Mouse (Mus musculus) urinary bladder, postnatal 14 days (tissue): Measurements from ENCODE around the gene Peak1.
A peak's percentile ranks its signal among the peaks of the same experiment; 100 is the strongest.

ENCODE experiments used
- DNase-seq: peaks from one replicate; pipeline ENCODE4 v3.0.0; 2021; ENCODE audit warnings: low spot score

The Peak1 gene

DNA sequence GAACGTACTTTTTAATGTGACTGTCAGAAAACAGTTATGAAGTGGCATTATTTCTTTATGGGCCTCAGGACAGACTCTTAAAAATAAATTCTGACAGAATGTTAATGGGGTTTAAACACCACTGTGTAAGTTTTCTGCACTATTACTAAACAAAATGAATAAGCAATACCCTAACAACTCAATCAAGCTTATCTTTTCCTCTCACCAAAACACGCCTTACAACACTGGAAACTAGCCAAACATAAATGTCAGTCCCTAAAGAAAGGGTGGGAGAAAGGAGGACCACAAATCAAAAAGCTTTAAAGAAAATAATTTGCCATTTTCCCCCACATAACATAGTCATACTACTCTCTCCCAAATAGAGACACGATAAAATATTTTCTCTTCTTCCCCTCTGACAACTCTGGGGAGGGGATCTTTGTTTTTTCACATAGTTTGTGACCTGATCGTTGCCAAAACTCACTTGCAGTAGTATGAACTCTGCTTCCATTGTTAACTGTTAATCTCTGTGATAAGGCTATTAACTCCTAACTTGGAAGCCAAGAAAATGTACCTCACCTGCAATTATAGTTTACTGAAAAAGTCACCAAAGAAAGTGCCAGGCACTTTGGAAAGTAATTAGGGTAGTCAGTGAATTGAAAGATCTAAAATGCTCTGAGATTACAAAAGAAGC lies 1.8 kb downstream of the Peak1 start:
- DNase-seq = no peak

DNA sequence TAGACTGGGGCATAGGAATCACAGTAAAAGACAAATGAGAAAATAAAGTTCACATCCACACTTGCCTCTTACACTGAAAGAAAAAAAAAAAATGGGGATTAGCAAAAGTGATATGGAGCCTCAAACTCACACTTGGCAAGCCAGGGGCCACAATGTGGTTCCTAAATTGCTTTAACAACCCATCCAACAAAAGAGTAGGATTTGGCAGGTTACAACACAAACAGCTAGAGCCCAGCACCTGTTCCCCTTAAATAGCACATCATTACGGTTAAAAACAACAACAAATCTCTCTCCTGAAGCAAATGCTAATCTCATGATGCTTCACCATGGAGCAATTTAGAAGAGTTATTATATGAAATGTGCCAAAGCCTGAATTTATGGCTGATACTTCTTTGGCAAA lies 2.5 kb downstream of the Peak1 start:
- no peak for DNase-seq

DNA sequence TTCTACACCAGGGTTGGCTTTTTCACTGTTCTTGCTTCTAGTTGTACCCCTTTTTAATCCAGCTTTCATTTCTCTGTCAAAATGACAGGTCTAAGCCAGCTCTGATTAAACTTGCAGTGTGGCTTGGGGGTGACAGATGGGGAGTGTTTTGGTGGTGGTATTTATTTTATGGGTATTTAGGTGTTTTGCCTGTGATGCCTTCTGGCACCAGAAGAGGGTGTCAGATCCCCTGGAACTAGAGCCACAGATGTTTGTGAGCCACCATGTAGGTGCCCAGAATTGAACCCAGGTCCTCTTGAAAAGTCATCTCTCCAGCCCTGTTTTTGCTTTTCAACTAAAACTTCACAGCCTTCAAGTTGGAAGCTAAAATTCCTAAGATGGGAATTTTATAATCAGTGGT lies 3.5 kb downstream of the Peak1 start:
- no peak for DNase-seq

DNA sequence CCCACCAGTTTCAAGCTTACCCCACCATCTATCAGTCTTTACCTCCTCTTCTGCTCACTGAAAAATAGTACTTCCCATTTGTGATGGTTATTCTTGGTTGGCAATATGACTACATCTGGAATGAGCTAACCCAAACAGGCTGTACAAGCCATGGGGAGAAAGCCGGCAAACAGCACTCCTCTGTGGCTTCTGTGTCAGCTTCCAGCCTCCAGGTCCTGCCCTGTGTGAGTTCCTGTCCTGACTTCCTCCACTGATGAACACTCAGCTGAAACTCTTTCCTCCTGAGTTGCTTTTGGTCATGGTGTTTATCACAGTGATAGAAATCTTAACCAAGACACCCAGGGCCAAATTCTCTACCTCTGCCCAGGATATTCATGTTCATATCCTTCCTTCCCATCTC lies 5.2 kb downstream of the Peak1 start:
- no peak for DNase-seq

DNA sequence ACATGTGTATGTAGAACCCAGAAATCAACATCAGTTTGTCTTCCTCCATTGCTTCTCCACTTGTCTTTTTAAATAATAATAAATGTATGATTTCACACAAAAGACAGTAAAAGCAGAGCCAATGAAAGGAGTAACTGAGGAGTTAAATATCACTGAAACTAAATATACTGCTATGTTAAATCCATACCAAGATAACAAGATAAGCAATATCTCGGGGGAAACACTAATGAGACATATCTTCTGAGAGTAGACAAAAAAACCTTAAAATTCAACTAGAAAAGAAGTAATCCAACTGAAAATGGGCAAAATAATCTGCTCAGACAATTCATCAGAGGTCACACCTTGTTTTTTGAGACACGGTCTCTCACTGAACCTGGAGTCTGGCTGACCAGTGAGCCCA lies 7.9 kb downstream of the Peak1 start:
- no peak for DNase-seq

DNA sequence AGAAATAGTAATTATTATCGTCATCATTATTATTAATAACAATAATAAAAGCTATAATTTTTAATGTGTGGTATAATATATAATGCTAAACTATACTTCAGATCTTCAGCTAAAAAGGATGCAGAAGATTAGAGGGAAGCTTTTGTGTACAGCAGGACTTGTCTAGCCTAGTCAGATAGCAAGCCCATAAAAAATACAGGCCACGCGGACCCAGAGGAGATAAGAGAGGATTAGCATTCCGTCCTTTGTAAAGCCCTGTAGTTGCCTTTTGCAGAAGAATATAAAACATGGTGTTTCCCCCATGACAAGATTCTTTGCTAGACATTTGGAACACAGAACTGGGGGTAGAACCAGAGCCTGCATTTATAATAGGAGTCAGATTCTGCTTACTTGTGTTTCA lies 13.2 kb downstream of the Peak1 start:
- DNase-seq = no peak

DNA sequence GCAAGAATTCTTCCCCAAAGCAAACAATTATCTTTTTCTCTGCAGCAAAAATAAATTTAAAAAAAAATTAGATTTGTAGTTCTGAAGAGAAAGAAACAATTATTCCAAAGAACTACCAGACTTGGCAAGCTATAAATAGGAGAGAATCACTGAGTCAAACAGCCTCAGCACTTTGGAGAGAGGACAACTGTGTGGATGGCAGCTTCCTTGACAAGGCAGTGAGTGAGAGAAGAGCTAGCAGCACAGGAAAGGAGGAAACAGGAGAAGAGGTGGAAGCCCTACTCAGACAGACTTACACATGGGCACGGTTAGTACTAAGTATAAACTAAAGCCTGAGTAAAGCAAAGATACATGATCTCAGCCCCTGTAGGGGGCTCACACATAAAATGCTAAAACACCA lies 21.6 kb downstream of the Peak1 start:
- DNase-seq = no peak

DNA sequence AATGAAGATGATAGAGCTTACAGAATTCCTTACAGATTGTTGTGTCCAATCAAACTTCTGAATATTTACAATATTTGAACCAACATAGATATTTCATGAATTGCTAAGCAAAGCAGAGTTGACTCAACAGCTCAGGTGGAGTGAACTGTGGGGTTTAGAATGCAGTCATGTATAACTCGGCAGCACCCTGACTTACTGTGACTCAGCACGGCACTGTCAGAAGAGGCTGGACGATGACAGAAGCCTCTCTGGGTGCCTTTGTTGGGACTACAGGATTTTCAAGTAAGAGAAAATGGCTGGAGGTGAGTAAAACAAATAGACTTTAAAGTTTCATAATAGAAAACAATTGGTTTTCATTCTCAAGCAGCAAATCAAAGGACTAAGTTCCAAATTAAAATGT lies 25.0 kb downstream of the Peak1 start:
- DNase-seq = no peak

DNA sequence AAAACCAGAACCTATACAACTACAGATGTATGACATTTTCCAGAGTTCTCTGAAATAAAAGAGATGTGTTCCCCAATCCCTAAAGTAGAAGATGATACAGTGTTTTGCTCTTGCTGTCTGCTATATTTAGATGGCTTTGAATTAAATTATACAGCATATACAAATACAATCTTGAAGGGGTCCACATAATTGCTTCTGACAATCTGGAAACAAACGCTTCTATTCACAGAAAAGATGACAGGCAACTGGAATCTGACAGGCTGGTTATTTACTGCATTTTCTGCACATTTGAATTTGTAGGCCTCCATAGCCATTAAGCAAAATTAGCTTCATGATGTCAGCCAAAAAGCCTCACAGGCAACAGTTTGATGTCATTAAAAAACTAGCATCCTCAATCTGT lies 35.1 kb downstream of the Peak1 start:
- no peak for DNase-seq

DNA sequence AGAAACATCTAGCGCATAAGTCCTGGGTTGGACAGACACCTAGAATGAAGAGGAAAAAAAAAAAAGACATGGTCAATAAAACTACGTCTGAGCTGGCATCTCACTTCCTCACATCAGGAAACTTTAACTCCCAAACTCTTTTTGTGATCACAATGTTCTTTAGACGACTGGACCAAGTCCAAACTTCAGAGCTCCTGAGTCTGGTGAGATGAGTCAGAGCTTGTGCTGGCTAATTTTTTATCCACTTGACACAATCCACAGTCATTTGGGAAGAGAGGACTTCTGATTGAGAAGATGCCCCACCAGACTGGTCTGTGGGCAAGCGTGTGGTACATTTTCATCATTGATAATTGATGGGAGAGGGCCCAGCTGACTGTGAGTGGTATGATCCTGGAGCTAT lies 43.5 kb downstream of the Peak1 start:
- peak; percentile 29 for DNase-seq

DNA sequence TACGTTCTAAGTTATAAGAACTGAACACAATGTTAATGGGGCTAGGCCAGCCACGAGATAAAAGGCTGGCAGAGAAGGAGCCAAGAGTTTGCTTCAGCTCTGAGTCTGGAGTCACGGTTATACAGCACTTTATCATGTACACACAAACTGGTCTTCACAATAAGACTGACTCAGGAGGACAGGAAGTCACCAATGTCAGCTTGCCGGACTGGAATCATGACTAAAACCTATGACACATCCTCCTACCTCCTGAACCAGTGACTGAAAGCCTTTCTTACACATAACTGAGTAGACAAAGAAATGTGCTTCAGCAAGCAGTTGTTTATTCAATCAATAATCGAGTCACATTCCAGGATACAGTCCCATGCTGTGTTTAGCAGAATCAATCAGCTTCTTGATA lies 47.2 kb downstream of the Peak1 start:
- DNase-seq = peak; percentile 10

DNA sequence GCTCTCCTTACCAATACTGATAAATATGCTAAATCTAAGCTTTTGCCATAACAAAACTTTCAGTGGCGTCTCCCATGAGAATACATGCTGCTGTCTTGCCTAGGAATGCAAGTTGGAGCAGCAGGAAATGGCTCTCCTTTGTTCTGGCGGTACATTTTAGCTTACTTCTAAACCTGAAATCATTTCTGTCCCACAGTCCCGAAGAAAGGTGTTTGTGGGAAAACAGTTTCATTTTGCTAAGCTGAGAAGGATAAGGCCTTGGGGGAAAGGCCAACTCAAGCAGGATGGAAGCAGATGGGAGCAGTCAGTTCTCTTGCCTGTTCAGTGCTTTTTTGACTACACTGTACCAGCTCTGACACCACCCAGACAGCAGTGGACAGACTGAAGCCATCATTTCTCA lies 49.1 kb downstream of the Peak1 start:
- no peak for DNase-seq

DNA sequence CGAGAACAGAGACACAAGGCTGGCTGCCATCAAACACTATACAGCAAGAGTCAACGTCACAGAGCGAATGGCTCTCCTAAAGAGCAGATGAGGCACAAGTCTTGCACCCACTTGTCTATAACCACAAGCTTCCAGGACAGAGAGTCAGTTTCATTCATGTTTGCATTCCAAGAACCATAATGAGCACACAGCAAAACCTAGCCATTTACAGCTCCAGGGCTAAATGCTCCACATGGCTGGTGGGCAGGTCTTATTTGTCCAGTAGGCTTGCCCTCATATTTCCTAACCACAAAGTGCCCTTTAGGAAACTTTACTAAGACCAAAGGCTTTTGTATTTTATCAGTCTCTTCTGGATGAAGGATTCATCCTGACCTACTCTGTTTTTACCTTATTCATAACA lies 54.6 kb downstream of the Peak1 start:
- no peak for DNase-seq

DNA sequence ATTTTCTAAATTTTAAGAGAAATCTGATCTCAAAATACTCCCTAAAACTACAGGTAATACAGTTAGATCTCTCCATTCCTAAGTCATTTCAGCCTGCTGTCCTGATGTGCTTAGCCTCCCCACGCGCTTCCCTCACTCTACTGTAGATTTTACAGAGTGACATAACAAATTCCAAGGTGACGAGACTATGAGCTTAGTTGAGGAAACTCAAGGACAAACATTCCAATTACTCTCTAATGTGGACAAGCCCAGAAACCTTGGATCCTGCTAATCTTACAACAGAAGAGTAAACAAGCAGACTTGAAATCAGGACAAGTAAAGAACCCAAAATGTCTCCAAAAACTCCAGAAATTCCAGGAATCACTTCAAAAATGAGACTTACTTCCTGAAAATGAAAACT lies 58.6 kb downstream of the Peak1 start:
- no peak for DNase-seq

DNA sequence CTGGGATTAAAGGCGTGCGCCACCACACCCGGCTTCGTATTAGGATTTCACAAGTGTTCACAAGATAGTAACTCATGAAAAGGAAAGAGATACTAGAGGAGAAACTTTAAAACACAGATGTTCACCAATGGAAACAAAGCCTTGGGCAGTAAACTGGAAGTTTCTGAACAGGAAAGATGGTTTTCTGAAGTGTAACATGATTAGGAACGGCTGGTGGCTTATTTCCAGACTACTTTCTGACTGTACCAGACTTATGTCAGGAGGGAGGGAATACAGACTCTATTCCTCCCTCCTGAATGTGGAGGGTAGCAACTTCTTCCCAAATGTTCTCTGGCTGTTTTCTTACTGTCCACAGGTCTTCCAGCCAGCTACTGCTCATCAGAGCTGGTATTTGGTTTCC lies 62.7 kb downstream of the Peak1 start:
- DNase-seq = no peak

DNA sequence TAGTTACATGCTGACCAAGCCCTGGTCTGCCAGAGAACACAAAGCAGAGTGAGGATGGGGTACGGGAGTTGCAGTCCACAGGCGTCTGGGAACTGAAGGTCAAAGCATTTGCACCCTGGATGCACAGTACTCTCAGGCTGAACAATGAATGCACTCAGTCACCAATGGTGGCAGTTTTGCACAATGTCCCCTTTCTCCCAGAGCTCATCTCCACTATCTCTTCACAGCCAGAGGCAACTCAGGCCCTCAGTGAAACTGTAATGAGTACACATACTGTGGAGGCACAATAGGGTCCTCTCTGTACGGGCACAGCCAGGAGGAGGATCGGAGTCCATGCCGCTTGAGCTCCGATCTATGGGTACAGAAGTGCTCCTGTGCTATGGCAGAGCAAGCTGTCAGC lies 71.5 kb downstream of the Peak1 start:
- DNase-seq = no peak

DNA sequence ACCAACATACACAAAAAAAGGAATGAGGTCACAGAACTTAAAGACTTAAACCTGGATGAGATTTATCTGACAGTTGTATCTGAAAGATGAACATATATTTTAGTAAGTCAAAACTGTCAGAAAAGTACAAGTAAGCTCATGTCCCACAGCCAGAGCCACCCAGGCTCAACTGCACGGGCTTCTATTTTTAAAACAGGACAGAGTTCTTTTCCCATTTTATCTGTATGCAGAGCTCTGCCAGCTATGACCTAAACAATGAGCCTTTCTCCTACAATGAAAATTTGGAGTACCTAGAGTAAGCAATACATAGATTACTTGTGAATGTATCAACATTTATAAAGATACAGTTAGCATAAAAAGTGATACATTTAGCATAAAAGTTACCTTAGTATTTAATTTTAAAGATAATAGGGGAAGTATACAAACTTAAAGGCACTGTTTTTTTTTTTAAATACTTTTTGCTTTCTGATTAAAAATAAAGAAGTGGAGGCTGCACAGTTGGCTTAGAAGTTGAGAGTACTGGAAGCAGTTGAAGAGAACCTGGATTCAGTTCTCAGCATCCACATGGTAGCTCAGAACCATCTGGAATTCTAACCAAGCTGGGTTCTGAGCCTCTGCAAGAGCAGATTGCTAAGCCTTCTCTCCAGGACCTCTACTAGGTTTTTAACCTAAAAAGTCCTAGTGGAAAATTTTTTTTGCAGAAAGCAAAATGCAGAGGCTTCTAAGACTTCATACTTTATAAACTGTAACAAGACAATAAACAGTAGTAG lies 78.3 kb downstream of the Peak1 start:
- DNase-seq = no peak

DNA sequence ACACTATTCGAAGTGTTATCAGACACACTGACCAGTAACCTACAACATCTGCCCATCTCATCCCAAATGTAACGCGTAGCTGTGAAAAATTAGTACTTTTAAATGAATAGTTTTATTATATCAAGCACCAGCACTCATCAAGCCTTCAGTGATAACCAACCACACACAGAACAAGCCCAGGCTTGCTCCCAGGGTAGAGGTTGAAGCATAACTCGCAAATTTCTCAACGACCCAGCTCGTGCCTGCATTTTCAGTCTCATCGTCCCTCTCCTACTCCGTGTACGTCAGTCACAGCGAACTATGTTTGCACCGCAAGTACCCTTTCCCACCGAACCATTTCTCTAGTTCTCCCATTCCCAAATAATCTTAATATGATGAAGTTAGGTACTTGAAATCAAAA lies 83.5 kb downstream of the Peak1 start:
- no peak for DNase-seq

DNA sequence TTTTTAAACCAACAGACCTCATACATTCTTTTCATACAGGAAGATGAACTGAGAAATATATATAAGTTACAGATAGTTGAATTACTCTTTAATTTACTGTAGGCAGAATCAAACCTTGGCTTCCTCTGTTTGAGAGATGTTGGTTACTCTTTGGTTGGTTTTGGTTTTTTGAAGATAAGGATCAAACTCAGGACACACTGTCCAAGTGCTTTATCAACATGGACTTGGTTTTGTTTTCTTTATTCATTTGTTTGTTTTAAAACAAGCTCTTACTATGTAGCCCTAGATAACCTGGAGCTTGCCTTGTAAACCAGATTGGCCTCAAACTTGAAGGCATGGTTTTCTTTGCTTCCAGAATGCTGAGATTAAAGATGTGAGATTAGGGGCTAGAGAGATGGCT lies 85.1 kb downstream of the Peak1 start:
- DNase-seq = no peak

DNA sequence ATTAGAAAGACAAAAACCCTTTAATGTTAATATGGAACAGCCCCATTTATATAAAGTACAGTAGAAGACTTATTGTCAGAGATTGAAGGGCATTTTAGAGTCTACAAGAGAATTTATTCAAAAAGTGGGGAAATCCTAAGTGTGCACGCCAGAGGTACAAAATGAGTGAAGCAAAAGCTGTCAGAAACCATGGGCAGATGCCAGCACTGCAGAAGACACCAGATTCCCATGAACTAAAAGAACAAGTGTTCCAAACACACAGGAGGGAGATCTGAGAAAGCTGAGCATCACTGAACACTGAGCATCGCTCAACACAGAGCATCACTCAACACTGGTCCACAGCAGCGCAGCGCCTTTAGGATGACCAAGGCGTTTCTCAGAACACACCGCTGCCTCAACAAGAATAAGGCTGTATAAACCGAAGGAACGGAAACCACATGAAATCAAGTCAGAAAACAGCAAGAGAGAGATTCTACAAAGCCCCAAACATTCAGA lies 91.3 kb downstream of the Peak1 start:
- DNase-seq = no peak

DNA sequence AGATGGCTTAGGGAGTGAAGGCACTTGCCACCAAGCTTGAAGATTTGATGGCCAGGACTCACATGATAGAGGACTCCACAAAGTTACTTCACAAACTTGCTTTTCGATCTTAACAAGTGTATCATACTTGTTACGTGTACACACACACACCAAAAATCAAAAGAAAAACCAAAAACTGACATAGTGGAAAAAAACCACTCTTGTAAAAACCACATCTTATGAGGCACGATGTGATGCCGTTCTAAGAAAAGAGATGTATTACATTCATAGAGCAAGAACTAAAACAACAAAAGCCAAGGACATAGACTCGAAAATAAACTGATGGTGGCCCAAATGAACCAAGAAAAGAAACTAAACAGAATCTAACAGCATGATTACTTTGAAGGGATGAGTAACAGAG lies 92.1 kb downstream of the Peak1 start:
- DNase-seq = no peak

DNA sequence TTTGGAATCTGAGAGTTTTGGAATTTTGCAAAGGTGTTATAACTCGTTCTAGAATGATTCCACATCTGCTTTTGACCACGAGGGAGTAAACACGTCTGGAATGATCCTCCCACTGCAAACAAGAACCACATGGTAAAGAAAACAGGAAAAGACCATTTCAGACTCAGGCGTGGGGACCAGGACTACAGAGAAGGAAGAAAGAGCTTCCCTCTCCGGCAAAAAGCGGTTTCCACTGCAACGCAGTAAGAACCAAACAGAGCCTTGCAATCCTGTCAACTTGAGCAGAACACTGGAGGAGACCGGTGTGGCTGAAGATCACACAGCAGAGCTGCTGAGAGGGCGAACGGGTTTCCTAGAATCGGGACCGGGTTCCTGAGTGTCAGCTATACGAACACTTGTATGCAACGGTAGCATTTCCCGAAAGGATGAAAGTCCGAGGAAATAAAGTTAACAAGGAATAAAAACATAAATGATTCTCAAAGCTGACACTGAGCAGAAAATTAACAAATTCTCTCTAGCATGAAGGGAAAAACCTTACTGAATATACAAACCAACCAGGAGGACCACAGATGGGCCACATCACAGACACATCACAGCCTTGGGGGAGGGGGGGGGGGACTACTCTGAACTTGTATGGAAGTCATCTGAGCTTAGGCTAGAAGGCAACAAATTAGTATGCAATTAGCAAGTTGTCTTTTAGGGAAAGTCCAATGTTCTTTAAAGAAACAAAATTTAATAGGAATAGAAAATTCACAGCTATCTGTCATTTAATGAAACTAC lies 93.1 kb downstream of the Peak1 start:
- DNase-seq = no peak

DNA sequence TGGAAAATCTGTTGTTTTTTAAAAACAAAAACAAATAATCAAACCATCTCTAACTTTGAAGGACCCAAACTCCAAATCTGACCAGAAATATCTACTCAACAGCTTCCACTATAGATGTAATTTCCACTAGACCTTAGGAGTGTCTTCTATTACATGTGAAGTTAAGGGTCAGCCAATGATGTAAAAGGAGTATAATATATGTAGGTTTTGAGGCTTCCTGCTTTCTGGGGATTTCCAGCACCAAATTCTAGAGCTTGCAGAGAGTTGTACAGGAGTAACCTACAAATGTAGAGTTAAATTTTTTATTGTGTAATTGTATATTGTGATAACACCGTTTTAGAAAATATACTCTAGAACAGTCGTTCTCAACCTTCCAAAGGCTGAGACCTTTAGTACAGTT lies 96.6 kb downstream of the Peak1 start:
- DNase-seq = no peak
